Mouse (Mus musculus): ENCODE data around the gene Grip1.

The Grip1 gene

DNA sequence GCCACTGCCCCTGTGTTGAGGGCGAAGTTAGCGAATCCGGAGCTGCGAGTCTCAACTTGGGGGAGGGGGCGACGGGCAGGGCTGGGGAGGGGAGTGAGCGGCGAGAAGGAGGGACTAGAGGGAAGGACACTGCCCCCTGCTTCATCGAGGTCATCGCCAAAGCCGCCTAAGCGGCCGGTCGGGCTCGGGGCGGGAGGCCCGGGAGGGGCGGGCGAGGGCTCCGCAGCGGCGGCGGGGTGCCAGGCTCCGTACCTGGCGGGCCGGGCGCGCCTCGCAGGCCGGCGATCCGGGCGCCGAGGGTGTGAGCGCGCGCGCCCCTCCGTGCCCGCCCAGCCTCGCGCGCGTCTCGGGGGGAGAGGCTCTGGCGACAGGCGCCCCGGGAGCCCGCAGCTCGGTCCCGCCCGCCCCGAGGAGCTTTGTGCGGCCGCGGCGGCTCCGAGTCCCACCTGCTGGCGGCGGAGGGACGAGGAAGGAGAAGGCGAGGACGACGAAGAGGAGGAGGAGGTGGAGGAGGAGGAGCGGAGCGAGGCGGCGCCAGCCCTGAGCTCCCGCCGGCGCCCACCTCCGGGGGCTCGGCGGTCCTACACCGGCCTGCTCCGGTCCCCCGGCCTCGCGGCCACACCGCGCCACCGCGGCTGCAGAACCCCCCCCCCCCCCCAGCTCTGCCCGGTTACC, at the start of gene Grip1:
Grip1 (plus strand) TSS at position 400 of the 675 bp plus-strand sequence.
- DNase-seq, result peak; percentile 63

DNA sequence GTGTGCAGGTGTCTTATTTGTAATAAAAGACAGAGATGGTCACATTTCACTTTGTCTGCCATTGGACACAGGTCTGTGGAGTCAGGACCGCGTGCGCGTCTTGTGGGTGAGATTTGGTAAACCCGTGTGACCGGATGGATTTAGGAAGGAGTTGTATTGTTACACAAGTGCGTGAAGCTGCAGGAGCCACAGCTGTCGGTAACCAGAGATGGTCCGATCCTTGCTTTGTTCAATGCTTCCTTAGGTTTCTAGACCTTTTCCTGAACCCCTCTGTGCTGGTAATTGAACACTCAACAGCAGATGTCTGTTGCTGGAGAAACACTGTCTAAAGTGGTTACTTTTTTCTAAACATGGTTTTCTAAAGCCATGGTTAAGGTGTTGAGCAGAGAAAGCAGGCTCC, 48.5 kb upstream of the Grip1 start:
- no peak for DNase-seq

DNA sequence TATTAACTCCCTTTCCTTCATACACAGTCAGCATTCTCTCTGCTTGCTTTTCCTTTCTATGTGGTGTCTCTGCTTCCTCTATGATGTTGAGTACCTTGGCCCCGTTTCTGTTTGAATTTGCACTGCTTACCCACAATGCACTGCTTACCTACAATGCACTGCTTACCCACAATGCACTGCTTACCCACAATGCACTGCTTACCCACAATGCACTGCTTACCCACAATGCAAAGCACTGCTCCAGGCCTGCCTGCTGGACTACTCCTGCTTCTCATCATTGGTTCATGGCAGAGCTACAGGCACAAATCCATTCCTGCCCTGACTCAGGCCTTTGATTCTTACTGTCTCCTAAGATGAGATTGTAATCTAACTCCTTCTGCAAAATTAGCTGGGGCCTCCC, 48.0 kb upstream of the Grip1 start:
- DNase-seq, result no peak

DNA sequence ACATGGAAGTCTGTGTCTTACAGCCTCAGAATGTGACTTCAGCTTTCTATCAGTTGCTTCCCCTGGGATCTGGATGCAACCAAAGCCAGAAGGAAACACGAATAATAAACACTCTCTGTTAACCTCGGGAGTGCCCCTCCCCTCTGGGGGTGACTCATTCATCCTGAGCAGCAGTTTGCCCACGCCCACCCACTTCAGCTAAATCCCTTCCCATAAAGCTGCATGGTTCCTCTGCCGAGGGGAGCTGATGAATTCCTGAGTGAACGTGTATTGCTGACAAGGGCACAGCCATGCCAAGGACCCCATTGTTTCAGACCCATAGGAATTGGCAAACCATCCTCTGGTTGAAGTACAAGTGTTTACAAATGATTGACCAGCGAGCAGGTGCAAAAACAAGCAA, 45.3 kb upstream of the Grip1 start:
- DNase-seq, result no peak

- no peak for DNase-seq
Measured at GRCm38 (mm10) chr10:119413238-119413637, 40.4 kb upstream of the Grip1 start.

GRCm38 (mm10) chr10:119415106-119415505, 38.5 kb upstream of the Grip1 start:
- DNase-seq, result no peak

DNA sequence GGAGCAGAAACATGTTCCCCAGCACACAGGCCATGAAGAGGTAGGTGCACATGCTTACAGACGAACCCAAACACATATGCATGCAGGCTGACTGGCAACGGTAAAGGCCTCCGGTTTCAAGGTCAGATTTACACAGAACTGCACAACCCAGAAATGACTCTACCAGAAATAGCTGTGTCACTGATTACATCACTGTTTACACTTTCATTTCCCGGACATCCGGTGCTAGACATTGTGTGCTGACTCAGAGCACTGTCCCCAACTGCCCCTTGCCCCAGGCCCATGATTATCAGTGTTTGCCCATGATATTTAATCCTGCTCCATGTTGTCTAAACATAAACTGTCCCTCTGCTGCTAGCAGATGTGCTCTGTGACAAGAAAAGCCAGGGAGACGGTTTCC, 32.2 kb upstream of the Grip1 start:
- no peak for DNase-seq

DNA sequence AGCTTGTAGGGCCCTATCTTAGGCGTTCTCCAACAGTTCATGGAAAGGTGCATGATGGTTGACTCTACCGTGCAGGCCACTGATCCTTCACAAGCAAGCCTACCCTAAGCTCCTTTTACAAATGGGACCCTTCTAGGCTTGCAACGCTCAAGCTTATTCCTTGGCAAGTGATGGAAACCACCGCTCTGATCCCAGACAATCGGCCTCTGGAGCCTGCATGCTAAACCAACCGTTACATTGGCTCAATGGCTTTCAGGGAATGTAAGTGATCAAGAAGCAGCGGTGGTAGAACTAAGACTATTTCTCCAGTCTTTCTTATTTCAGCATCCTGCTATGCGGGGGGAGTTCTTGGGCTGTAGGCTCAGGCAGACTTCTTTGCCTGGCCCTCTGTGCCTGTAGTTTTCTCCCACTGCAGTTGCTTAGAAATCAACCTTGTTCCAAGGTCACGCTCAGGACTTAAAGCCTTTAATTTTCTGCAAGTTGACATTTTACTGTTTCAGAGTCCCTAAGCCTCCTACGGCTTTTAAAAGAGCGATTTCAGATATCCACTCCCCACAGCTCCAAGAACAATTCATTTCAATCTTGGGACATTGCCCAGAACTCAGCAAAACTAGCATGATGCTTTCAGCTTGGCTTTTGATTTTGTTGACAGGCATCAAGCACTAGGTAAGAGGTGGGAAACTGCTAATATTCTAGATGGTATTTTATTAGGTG, 29.7 kb upstream of the Grip1 start:
- DNase-seq, result no peak

GRCm38 (mm10) chr10:119427653-119428052, 26.0 kb upstream of the Grip1 start:
- DNase-seq, result no peak

- DNase-seq, result no peak
Measured at GRCm38 (mm10) chr10:119428106-119428505, 25.5 kb upstream of the Grip1 start.

DNA sequence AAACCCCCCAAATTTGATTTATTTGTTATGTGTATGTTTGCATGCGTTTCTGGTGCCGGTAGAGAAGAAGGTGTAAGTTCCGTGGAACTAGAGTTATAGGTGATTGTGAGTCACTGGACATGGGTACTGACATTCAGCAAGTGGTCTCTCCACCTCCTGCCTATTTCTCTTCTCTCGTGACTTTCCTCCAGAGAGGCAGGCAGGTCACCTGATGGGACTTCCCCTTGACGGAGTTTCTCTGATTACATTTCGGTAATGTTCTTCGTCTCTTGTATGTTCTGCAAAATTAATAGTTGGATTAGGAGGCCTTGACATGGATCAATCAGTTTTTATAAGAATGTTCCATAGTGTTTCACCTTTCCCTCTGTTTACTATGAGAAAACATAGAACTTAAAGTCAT, 23.4 kb upstream of the Grip1 start:
- DNase-seq, result no peak

DNA sequence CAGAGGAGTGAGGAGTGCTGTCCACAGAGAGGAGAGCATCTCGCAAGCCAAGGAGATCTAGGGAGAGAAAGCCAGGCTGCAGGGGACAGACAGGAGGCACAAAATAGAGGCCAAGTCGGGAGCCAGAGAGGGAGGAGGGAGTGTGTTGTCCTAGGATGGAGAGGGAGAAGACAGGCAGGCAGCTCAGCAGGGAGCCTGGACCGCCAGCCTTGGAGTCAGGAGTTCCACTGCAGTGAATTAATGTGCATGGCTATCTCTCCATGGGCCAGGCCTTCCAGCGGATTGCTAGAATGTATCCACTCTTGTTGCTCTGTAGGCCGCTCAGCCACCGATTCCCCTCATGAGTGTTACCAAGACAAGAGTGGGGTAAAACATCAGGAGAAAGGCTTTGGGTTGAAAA, 21.8 kb upstream of the Grip1 start:
- DNase-seq, result no peak

- DNase-seq, result no peak
Measured at GRCm38 (mm10) chr10:119435818-119436217, 17.8 kb upstream of the Grip1 start.

DNA sequence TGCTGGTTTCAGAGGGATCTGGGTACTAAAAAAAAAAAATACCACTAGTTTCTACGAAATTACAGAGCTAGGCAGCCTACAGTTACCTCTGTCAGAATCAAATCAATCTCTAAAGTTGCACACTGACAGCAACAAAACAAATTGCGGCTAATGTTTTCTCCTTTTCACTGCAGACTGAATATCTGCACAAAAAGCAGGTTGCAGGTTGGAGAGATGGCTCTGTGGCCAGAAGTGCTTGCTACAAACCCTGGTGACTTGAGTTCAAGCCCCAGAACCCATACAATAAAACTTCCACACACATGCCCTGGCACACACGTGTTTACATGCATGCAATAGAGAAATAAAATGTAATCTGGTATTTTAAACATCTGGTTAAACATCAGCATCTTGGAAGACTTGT, 16.3 kb upstream of the Grip1 start:
- DNase-seq, result no peak

GRCm38 (mm10) chr10:119441743-119442142, 11.9 kb upstream of the Grip1 start:
- no peak for DNase-seq

- DNase-seq, result no peak
Measured at GRCm38 (mm10) chr10:119447392-119447914, 6.2 kb upstream of the Grip1 start.

DNA sequence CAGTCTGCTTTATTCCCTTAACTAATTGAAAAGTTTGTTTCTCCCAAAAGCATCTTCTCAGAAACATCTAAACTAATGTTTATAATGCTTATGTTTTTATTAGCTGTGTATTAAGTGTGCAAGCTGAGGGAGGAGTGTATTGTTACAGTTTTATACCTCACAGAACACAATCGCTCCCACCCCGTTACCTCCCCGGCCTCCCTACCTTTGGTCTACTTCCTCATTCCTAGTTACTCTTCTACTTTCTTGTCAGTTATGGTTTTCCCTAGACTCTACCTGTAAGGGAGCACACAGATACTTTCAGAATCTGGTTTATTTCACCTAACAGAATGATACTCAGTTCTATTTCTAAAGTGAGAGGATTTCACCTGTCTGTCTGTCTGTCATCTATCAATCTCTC, 5.7 kb upstream of the Grip1 start:
- no peak for DNase-seq

DNA sequence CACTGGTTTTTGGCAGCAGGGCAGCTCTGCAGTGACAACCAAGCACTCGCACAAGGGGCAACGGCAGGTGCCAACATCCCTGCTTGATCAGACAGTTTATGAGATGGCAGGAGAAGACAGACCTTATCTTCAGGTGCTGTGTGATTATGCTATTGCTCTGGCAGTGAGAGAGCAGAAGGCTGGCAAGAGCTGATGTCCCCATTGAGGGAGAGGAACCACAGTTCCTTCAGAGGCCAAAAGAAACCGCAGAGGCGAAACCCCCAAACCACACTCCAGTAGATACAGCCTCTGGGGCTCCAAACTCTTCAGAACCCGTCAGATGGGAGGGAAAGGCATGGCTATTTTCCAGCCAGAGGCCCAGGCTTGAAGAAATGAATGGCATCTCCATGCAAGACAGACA, 932 bp upstream of the Grip1 start:
- DNase-seq, result no peak

DNA sequence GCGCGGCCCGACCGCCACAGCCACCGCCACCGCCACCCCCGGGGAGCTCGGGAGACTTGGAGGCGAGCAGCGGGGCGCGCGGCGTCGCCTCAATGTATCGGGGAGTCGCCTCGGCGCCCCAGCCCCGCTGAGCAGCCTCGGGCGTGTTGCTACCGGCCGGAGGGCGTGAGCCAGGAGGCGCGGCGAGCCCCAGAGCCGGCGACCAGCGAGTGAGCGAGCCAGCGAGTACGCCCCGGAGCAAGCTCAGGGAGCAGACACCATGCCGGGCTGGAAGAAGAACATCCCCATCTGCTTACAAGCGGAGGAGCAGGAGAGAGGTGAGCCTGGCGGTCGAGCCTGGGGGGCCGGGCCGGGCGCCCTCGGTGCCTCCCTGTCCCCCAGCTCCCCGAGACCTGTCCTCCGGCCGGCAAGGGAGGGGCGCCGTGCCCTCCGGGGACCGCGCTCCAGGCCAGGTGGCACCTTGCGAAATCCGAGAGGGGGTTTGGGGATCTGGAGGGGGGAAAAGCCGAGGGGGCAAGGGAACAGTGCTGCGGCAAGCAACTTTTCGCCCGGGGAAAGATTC, 557 bp downstream of the Grip1 start:
- DNase-seq, result peak; percentile 43

DNA sequence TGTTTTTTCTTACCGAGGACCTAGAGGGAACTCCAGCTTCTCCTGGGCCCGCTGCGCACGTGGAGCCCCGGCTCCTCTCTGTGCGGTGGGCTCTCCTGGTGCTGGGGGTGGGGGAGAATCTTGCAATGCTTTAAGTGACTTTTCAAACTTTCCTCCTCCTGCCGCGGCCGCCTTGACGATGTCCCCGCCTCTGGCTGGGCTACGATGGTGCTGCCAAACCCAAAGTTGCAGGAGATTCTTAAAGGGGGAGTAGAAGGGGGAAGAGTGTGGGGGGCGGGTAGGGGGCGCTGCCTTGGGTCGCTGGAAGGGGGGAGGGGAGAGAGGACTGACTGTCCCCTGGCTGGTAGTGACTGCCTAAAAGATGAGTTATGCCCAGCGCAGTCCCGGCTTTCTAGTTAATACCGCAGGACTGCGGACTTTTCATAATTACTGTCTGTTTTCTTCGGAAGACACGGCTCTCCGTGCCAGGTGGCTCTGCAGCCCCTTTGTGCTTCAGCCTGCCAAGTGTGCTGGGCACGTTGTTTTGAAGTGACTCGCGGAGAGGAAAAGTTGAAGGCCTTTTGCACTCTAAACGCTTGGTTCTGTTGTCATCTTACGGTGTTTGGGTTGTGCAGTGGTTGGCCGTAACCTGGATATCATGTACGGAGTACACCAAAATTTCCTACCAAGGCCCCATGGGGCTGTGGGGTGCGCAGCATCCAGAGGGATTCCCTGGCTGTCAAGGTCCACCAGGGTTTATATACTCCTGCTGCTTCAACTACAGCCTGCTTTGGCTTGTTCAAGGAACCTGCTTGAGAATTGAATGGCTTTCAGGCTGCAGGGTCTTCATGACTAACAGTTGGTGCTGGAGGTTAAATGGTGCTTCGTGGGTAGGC, 1.3 kb downstream of the Grip1 start:
- peak; percentile 22 for DNase-seq

DNA sequence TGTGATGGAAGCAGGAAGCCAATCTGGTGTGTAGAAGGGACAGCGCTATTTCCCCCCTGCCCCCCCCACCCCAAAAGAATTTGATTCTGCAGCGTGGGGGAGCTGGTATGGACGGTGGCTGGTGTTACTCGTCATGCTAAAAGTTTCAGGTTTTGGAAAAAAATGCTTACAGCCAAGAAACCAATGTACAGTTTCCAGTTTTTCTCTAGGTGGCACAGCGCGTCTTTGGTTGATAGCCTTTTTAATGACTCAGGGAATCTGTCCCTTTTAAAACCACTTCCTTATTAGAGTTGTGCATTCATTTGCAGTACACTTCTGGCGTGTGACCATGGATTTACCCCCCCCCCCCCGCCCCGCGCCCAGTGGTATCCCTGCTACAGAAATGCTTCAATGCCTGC, 1.9 kb downstream of the Grip1 start:
- no peak for DNase-seq

- DNase-seq, result no peak
Measured at GRCm38 (mm10) chr10:119457121-119457520, 3.5 kb downstream of the Grip1 start.

DNA sequence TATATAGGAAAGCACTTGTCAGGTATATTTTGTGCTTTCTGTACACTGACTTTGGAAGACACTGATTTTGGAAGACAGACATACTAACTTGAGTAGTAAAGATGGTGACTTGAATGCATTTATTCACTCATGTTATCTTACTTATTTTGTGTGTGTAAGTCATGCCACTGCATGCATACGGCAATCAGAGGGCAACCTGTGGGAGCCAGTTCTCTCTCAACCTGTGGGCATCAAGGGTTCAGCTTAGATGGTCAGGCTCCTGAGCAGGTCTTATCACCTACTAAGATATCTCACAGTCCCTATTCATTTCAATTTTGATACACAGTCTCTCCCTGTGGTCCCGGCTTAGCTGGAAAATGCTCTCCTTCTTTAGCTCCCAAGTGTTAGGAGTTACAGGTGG, 5.4 kb downstream of the Grip1 start:
- DNase-seq, result no peak
